Mouse (Mus musculus): Measurements from ENCODE around the gene Phb. TPM values are rescaled to one million over a fixed set of nuclear protein-coding genes. Genes with fewer than 3 reads are reported as not detected.

Phb gene
- polyA plus RNA-seq (2014; fragmentation: Nextera tagmentation; extraction: Ambion mirVana) = 224 and 239 TPM in 2 replicates

GRCm38 (mm10) chr11:95666529-95667149 lies at the start of gene Phb:
Gene Phb (plus strand): TSS chr11:95666957.
- peak within 1 kb of the TSS; percentile 72 for H3K27ac ChIP-seq (ENCODE audit: low read length)
- peak within 1 kb of the TSS; percentile 76 for H3K4me3 ChIP-seq (ENCODE audit: low read depth, low read length)
- H3K4me1 ChIP-seq (ENCODE audit: control insufficient read depth, insufficient read depth, low read length) = peaks cover 6% of the 10 kb centered on the region; the same call in 1 of the 2 replicates
- H3K9me3 ChIP-seq (ENCODE audit: control insufficient read depth, low read depth, low read length) = no peaks in the 10 kb centered on the region
- WGBS = under 1% methylated on average over 25 of the region's 25 CpGs
- no peaks in the 10 kb centered on the region for H3K27me3 ChIP-seq (ENCODE audit: control insufficient read depth, insufficient read depth, low read length)
- peak; percentile 94 for ATAC-seq (ENCODE audit: insufficient number of reproducible peaks, insufficient read depth, low FRiP score, low read depth)
- peaks cover 28% of the 10 kb centered on the region for H3K36me3 ChIP-seq (ENCODE audit: control insufficient read depth, insufficient read depth, low read length)
- peak within 1 kb of the TSS; percentile 74 for H3K4me2 ChIP-seq (replicated peaks; ENCODE audit: low read depth, low read length)
- peak within 1 kb of the TSS; percentile 65 for H3K9ac ChIP-seq (replicated peaks; ENCODE audit: low read depth, low read length)

GRCm38 (mm10) chr11:95617785-95618465 lies 48.8 kb upstream of the Phb start:
- Histone ChIP-seq H3K4me3 (ENCODE audit: low read depth, low read length) (no peak overlapping the region), H3K27me3 (ENCODE audit: control insufficient read depth, insufficient read depth, low read length) (no peaks in the 10 kb centered on the region), H3K9me3 (ENCODE audit: control insufficient read depth, low read depth, low read length) (no peaks in the 10 kb centered on the region), H3K4me1 (ENCODE audit: control insufficient read depth, insufficient read depth, low read length) (peaks cover 17% of the 10 kb centered on the region), H3K9ac (replicated peaks; ENCODE audit: low read depth, low read length) (no peak overlapping the region), H3K27ac (ENCODE audit: low read length) (no peak overlapping the region), H3K4me2 (replicated peaks; ENCODE audit: low read depth, low read length) (0 out of 2 replicates have a peak overlapping the region, but pooled peaks have one; percentile 12), H3K36me3 (ENCODE audit: control insufficient read depth, insufficient read depth, low read length) (no peaks in the 10 kb centered on the region)
- WGBS = 45% methylated on average over 19 of the region's 19 CpGs
- ATAC-seq (ENCODE audit: insufficient number of reproducible peaks, insufficient read depth, low FRiP score, low read depth) = no peak

GRCm38 (mm10) chr11:95619081-95619480 lies 47.7 kb upstream of the Phb start:
- Histone ChIP-seq H3K4me2 (replicated peaks; ENCODE audit: low read depth, low read length) (no peak overlapping the region), H3K36me3 (ENCODE audit: control insufficient read depth, insufficient read depth, low read length) (no peaks in the 10 kb centered on the region)

GRCm38 (mm10) chr11:95619886-95620444 lies 46.8 kb upstream of the Phb start:
- Histone ChIP-seq H3K27me3 (ENCODE audit: control insufficient read depth, insufficient read depth, low read length) (no peaks in the 10 kb centered on the region), H3K27ac (ENCODE audit: low read length) (no peak overlapping the region), H3K9me3 (ENCODE audit: control insufficient read depth, low read depth, low read length) (no peaks in the 10 kb centered on the region), H3K4me3 (ENCODE audit: low read depth, low read length) (no peak overlapping the region), H3K9ac (replicated peaks; ENCODE audit: low read depth, low read length) (no peak overlapping the region), H3K4me1 (ENCODE audit: control insufficient read depth, insufficient read depth, low read length) (peaks cover 17% of the 10 kb centered on the region), H3K4me2 (replicated peaks; ENCODE audit: low read depth, low read length) (no peak overlapping the region), H3K36me3 (ENCODE audit: control insufficient read depth, insufficient read depth, low read length) (no peaks in the 10 kb centered on the region)
- 83% methylated on average over 5 of the region's 5 CpGs for WGBS
- ATAC-seq (ENCODE audit: insufficient number of reproducible peaks, insufficient read depth, low FRiP score, low read depth) = no peak

More at GRCm38 (mm10) chr11:95619081-95619480, 47.7 kb upstream of the Phb start:
- Histone ChIP-seq H3K4me1 (ENCODE audit: control insufficient read depth, insufficient read depth, low read length) (peaks cover 17% of the 10 kb centered on the region), H3K9ac (replicated peaks; ENCODE audit: low read depth, low read length) (no peak overlapping the region), H3K27ac (ENCODE audit: low read length) (no peak overlapping the region), H3K4me3 (ENCODE audit: low read depth, low read length) (no peak overlapping the region), H3K9me3 (ENCODE audit: control insufficient read depth, low read depth, low read length) (no peaks in the 10 kb centered on the region), H3K27me3 (ENCODE audit: control insufficient read depth, insufficient read depth, low read length) (no peaks in the 10 kb centered on the region)
- ATAC-seq (ENCODE audit: insufficient number of reproducible peaks, insufficient read depth, low FRiP score, low read depth) = no peak
- WGBS = 41% methylated on average over 3 of the region's 3 CpGs

GRCm38 (mm10) chr11:95621010-95621409 lies 45.7 kb upstream of the Phb start:
- no peak overlapping the region for H3K4me2 ChIP-seq (replicated peaks; ENCODE audit: low read depth, low read length)
- H3K4me1 ChIP-seq (ENCODE audit: control insufficient read depth, insufficient read depth, low read length) = peaks cover 17% of the 10 kb centered on the region
- no peaks in the 10 kb centered on the region for H3K9me3 ChIP-seq (ENCODE audit: control insufficient read depth, low read depth, low read length)
- H3K36me3 ChIP-seq (ENCODE audit: control insufficient read depth, insufficient read depth, low read length) = no peaks in the 10 kb centered on the region
- no peaks in the 10 kb centered on the region for H3K27me3 ChIP-seq (ENCODE audit: control insufficient read depth, insufficient read depth, low read length)
- ATAC-seq (ENCODE audit: insufficient number of reproducible peaks, insufficient read depth, low FRiP score, low read depth) = no peak; the same call in 1 of the 2 replicates
- H3K9ac ChIP-seq (replicated peaks; ENCODE audit: low read depth, low read length) = no peak overlapping the region
- 0 out of 2 replicates have a peak overlapping the region, but pooled peaks have one; percentile 28 for H3K27ac ChIP-seq (ENCODE audit: low read length)
- WGBS = 36% methylated on average over 4 of the region's 4 CpGs
- no peak overlapping the region for H3K4me3 ChIP-seq (ENCODE audit: low read depth, low read length)

- no peaks in the 10 kb centered on the region for H3K9me3 ChIP-seq (ENCODE audit: control insufficient read depth, low read depth, low read length)
- no peak overlapping the region for H3K4me2 ChIP-seq (replicated peaks; ENCODE audit: low read depth, low read length)
- WGBS = 36% methylated on average over 9 of the region's 9 CpGs
- ATAC-seq (ENCODE audit: insufficient number of reproducible peaks, insufficient read depth, low FRiP score, low read depth) = no peak
- H3K9ac ChIP-seq (replicated peaks; ENCODE audit: low read depth, low read length) = no peak overlapping the region
- 0 out of 2 replicates have a peak overlapping the region, but pooled peaks have one; percentile 28 for H3K27ac ChIP-seq (ENCODE audit: low read length)
- H3K36me3 ChIP-seq (ENCODE audit: control insufficient read depth, insufficient read depth, low read length) = no peaks in the 10 kb centered on the region
- peaks cover 17% of the 10 kb centered on the region for H3K4me1 ChIP-seq (ENCODE audit: control insufficient read depth, insufficient read depth, low read length)
- H3K4me3 ChIP-seq (ENCODE audit: low read depth, low read length) = no peak overlapping the region
- H3K27me3 ChIP-seq (ENCODE audit: control insufficient read depth, insufficient read depth, low read length) = no peaks in the 10 kb centered on the region
These were observed 45.1 kb upstream of the Phb start for GRCm38 (mm10) chr11:95621541-95622130.

GRCm38 (mm10) chr11:95622426-95622825 lies 44.3 kb upstream of the Phb start:
- H3K4me2 ChIP-seq (replicated peaks; ENCODE audit: low read depth, low read length) = no peak overlapping the region

GRCm38 (mm10) chr11:95630558-95630957 lies 36.2 kb upstream of the Phb start:
- H3K9me3 ChIP-seq (ENCODE audit: control insufficient read depth, low read depth, low read length) = no peaks in the 10 kb centered on the region
- H3K27me3 ChIP-seq (ENCODE audit: control insufficient read depth, insufficient read depth, low read length) = no peaks in the 10 kb centered on the region
- 86% methylated on average over 6 of the region's 6 CpGs for WGBS
- H3K36me3 ChIP-seq (ENCODE audit: control insufficient read depth, insufficient read depth, low read length) = no peaks in the 10 kb centered on the region
- H3K4me1 ChIP-seq (ENCODE audit: control insufficient read depth, insufficient read depth, low read length) = peaks cover 18% of the 10 kb centered on the region
- H3K27ac ChIP-seq (ENCODE audit: low read length) = no peak overlapping the region
- no peak for ATAC-seq (ENCODE audit: insufficient number of reproducible peaks, insufficient read depth, low FRiP score, low read depth)
- H3K4me3 ChIP-seq (ENCODE audit: low read depth, low read length) = no peak overlapping the region
- H3K9ac ChIP-seq (replicated peaks; ENCODE audit: low read depth, low read length) = no peak overlapping the region
- no peak overlapping the region for H3K4me2 ChIP-seq (replicated peaks; ENCODE audit: low read depth, low read length)

More at GRCm38 (mm10) chr11:95622426-95622825, 44.3 kb upstream of the Phb start:
- ATAC-seq (ENCODE audit: insufficient number of reproducible peaks, insufficient read depth, low FRiP score, low read depth) = no peak
- H3K36me3 ChIP-seq (ENCODE audit: control insufficient read depth, insufficient read depth, low read length) = no peaks in the 10 kb centered on the region
- no peaks in the 10 kb centered on the region for H3K9me3 ChIP-seq (ENCODE audit: control insufficient read depth, low read depth, low read length)
- H3K9ac ChIP-seq (replicated peaks; ENCODE audit: low read depth, low read length) = no peak overlapping the region
- 42% methylated on average over 8 of the region's 8 CpGs for whole genome bisulfite sequencing
- peaks cover 17% of the 10 kb centered on the region for H3K4me1 ChIP-seq (ENCODE audit: control insufficient read depth, insufficient read depth, low read length)
- no peak overlapping the region for H3K4me3 ChIP-seq (ENCODE audit: low read depth, low read length)
- no peak overlapping the region for H3K27ac ChIP-seq (ENCODE audit: low read length)
- H3K27me3 ChIP-seq (ENCODE audit: control insufficient read depth, insufficient read depth, low read length) = no peaks in the 10 kb centered on the region

All from stomach, embryonic 14.5 days (tissue).